Mouse (Mus musculus) right cerebral cortex, adult 2 months (tissue): ENCODE measurements at regions not wholly inside any gene's neighbourhood (a gene's known extent, or its start where the extent isn't known, plus 50 kb on each side); places are given as distances from the start of the nearest gene placed in this dataset.

ENCODE experiments used
- DNase-seq, 2 experiments: peaks; one replicate each; pipeline ENCODE4 v3.0.0; 2021 to 2022; ENCODE audit warnings: low spot score in 2 of 2

GRCm38 (mm10) chr4:131097421-131097820 lies 153.2 kb downstream of the Matn1 start:
- DNase-seq, result no peak

- DNase-seq, result no peak
These were observed 156.1 kb downstream of the Matn1 start for GRCm38 (mm10) chr4:131100093-131100795.

- DNase-seq, result no peak
These were observed 156.6 kb downstream of the Matn1 start for GRCm38 (mm10) chr4:131100796-131101156.

- peak; percentile 23 to 34 for DNase-seq
These were observed 158.0 kb downstream of the Matn1 start for GRCm38 (mm10) chr4:131102163-131102562.

GRCm38 (mm10) chr4:131107127-131107857 lies 163.1 kb downstream of the Matn1 start:
- DNase-seq, result peak; percentile 17 to 24

GRCm38 (mm10) chr4:131112536-131112935 lies 168.4 kb downstream of the Matn1 start:
- DNase-seq, result no peak

- no peak for DNase-seq
These were observed 169.6 kb downstream of the Matn1 start for GRCm38 (mm10) chr4:131113727-131114303.

GRCm38 (mm10) chr4:131115247-131115646 lies 171.1 kb downstream of the Matn1 start:
- DNase-seq, result peak in 1 of 2 experiments; percentile 9

GRCm38 (mm10) chr4:131118586-131118985 lies 174.4 kb downstream of the Matn1 start:
- DNase-seq, result no peak

- no peak for DNase-seq
These were observed 175.4 kb downstream of the Matn1 start for GRCm38 (mm10) chr4:131119621-131120020.

GRCm38 (mm10) chr4:131120680-131121079 lies 176.5 kb downstream of the Matn1 start:
- DNase-seq, result no peak

- DNase-seq, result no peak
These were observed 181.8 kb downstream of the Matn1 start for GRCm38 (mm10) chr4:131125975-131126374.

GRCm38 (mm10) chr4:131126901-131127300 lies 182.7 kb downstream of the Matn1 start:
- no peak for DNase-seq

GRCm38 (mm10) chr4:131128646-131129045 lies 184.5 kb downstream of the Matn1 start:
- no peak for DNase-seq

- DNase-seq, result no peak
These were observed 188.0 kb downstream of the Matn1 start for GRCm38 (mm10) chr4:131132201-131132600.

GRCm38 (mm10) chr4:131132781-131133180 lies 188.6 kb downstream of the Matn1 start:
- peak; percentile 25 for DNase-seq

GRCm38 (mm10) chr4:131135841-131136240 lies 191.7 kb downstream of the Matn1 start:
- no peak for DNase-seq

- DNase-seq, result no peak
These were observed 194.7 kb downstream of the Matn1 start for GRCm38 (mm10) chr4:131138891-131139290.

- DNase-seq, result no peak
These were observed 197.8 kb downstream of the Matn1 start for GRCm38 (mm10) chr4:131141890-131142465.

GRCm38 (mm10) chr4:131145507-131145906 lies 201.3 kb downstream of the Matn1 start:
- DNase-seq, result no peak

GRCm38 (mm10) chr4:131148042-131148747 lies 204.0 kb downstream of the Matn1 start:
- no peak for DNase-seq

GRCm38 (mm10) chr4:131149466-131149865 lies 205.3 kb downstream of the Matn1 start:
- DNase-seq, result no peak
